Mouse (Mus musculus) heart, adult 8-10 months (tissue): ENCODE measurements at regions not wholly inside any gene's neighbourhood (a gene's known extent, or its start where the extent isn't known, plus 50 kb on each side); places are given as distances from the start of the nearest gene placed in this dataset.
A peak's percentile ranks its signal among the peaks of the same experiment; 100 is the strongest.

Experiments used
- DNase-seq: peaks from one replicate; pipeline ENCODE4 v3.0.0; 2022; ENCODE audit warnings: low spot score

- DNase-seq, result no peak
These were observed 608.9 kb downstream of the Lmo4 start for GRCm38 (mm10) chr3:143596011-143596683.

- DNase-seq, result no peak
These were observed 609.9 kb downstream of the Lmo4 start for GRCm38 (mm10) chr3:143595081-143595480.

GRCm38 (mm10) chr3:143594676-143595075, 610.3 kb downstream of the Lmo4 start:
- no peak for DNase-seq

GRCm38 (mm10) chr3:143586653-143587052, 618.4 kb downstream of the Lmo4 start:
- no peak for DNase-seq

GRCm38 (mm10) chr3:143584692-143585603, 620.1 kb downstream of the Lmo4 start:
- DNase-seq, result peak; percentile 48

- DNase-seq, result no peak
These were observed 628.5 kb downstream of the Lmo4 start for GRCm38 (mm10) chr3:143576338-143577007.

- DNase-seq, result no peak
These were observed 629.3 kb downstream of the Lmo4 start for GRCm38 (mm10) chr3:143575737-143576136.

- DNase-seq, result no peak
These were observed 630.8 kb downstream of the Lmo4 start for GRCm38 (mm10) chr3:143574035-143574864.

GRCm38 (mm10) chr3:143569930-143570329, 635.1 kb downstream of the Lmo4 start:
- no peak for DNase-seq

GRCm38 (mm10) chr3:143565067-143565466, 640.0 kb downstream of the Lmo4 start:
- no peak for DNase-seq

GRCm38 (mm10) chr3:143542811-143543210, 661.0 kb upstream of the Pkn2 start:
- no peak for DNase-seq

- DNase-seq, result no peak
These were observed 646.2 kb upstream of the Pkn2 start for GRCm38 (mm10) chr3:143527982-143528381.

GRCm38 (mm10) chr3:143527274-143527673, 645.5 kb upstream of the Pkn2 start:
- DNase-seq, result no peak

GRCm38 (mm10) chr3:143512517-143513249, 630.9 kb upstream of the Pkn2 start:
- no peak for DNase-seq

GRCm38 (mm10) chr3:143509531-143509930, 627.7 kb upstream of the Pkn2 start:
- DNase-seq, result no peak

- DNase-seq, result peak; percentile 23
These were observed 626.5 kb upstream of the Pkn2 start for GRCm38 (mm10) chr3:143508280-143508679.

GRCm38 (mm10) chr3:143501017-143501416, 619.2 kb upstream of the Pkn2 start:
- DNase-seq, result no peak

GRCm38 (mm10) chr3:143495389-143495788, 613.6 kb upstream of the Pkn2 start:
- no peak for DNase-seq

GRCm38 (mm10) chr3:143477916-143478610, 596.3 kb upstream of the Pkn2 start:
- DNase-seq, result no peak

- DNase-seq, result no peak
These were observed 593.7 kb upstream of the Pkn2 start for GRCm38 (mm10) chr3:143475461-143475860.
